ENCODE assay signal across 11 mouse cellular contexts in the genomic region with DNA sequence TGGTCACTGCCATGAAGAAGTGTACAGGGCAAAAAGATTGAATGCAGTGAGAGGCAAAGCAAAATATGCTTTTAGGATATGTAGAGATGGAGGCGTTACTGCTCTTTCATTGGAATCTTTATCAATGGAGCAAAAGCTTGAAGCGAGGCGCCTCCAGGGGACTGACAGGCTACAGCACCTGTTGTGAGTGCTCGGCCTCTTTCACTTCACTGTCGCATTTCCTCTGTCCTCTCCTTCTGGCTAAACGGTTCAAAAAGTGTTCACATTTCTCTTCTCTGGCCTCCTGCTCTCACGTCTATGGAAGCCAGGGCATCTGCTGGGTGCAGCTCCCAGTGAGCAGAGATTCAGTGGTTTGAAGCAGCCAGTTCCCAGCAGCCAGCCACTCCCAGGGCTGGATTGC. TPM values are rescaled to one million over a fixed set of nuclear protein-coding genes. Genes with fewer than 3 reads are reported as not detected.
DNase-seq lines count a peak whose midpoint lies in the region; ATAC-seq lines count a peak whose summit lies in the region.
"Had no signal": no experiment of that assay in that cellular context is flagged by ENCODE, and none has a peak within 500 bp of the region (broad histone marks: within the 10 kb centered on the region; RNA-seq: fewer than 3 reads in every experiment).

No protein-coding gene starts in this region.

- no peak overlapping the region for H3K4me3 ChIP-seq in heart, embryonic 16.5 days (ENCODE audit: low read length)
- H3K4me3 ChIP-seq in embryonic facial prominence, embryonic 14.5 days (ENCODE audit: low read depth, low read length) = no peak overlapping the region

- peaks cover 45% of the 10 kb centered on the region for H3K4me1 ChIP-seq in heart, embryonic 16.5 days (ENCODE audit: control insufficient read depth, insufficient read depth, low read length)
- no peaks in the 10 kb centered on the region for H3K4me1 ChIP-seq in embryonic facial prominence, embryonic 14.5 days (ENCODE audit: control insufficient read depth, insufficient read depth, low read length)

- peak overlapping the region; percentile 49 for H3K27ac ChIP-seq in heart, embryonic 16.5 days (ENCODE audit: low read length)
- peak overlapping the region; percentile 48; the same call in 1 of the 2 replicates for H3K27ac ChIP-seq in embryonic facial prominence, embryonic 14.5 days (replicated peaks; ENCODE audit: low read depth, low read length)
- H3K27ac ChIP-seq: kidney, postnatal 0 days had no signal

- H3K9me3 ChIP-seq in heart, embryonic 16.5 days (replicated peaks; ENCODE audit: control insufficient read depth, low read length) = no peaks in the 10 kb centered on the region
- no peaks in the 10 kb centered on the region for H3K9me3 ChIP-seq in embryonic facial prominence, embryonic 14.5 days (ENCODE audit: control insufficient read depth, low read length)

- no peak for DNase-seq in heart, adult 18-20 months
- DNase-seq in spleen, postnatal 36 days (ENCODE audit: low spot score in 2 of 2) = peak; percentile 57 to 61
- no peak for DNase-seq in spleen, adult 18-20 months
- no peak for DNase-seq in embryonic facial prominence, embryonic 14.5 days (ENCODE audit: low spot score)
- DNase-seq in urinary bladder, adult 2 months (ENCODE audit: low spot score) = no peak
- DNase-seq: cerebellum, adult 9-10 months; lung, postnatal 10 days had no signal

- peak overlapping the region; percentile 45 for H3K9ac ChIP-seq in heart, embryonic 16.5 days (ENCODE audit: low read length)
- 0 out of 2 replicates have a peak overlapping the region, but pooled peaks have one; percentile 15 for H3K9ac ChIP-seq in embryonic facial prominence, embryonic 14.5 days (ENCODE audit: low read depth, low read length)

- WGBS in heart, embryonic 16.5 days = 50% methylated on average over 7 of the region's 7 CpGs
- WGBS in embryonic facial prominence, embryonic 14.5 days = 70% methylated on average over 7 of the region's 7 CpGs

- no peaks in the 10 kb centered on the region for H3K27me3 ChIP-seq in heart, embryonic 16.5 days (ENCODE audit: control insufficient read depth, insufficient read depth, low read length)
- H3K27me3 ChIP-seq in embryonic facial prominence, embryonic 14.5 days (replicated peaks; ENCODE audit: control insufficient read depth, insufficient read depth, low read length) = no peaks in the 10 kb centered on the region

- peaks cover 10% of the 10 kb centered on the region for H3K36me3 ChIP-seq in heart, embryonic 16.5 days (ENCODE audit: control insufficient read depth, insufficient read depth)
- no peaks in the 10 kb centered on the region for H3K36me3 ChIP-seq in embryonic facial prominence, embryonic 14.5 days (ENCODE audit: control insufficient read depth, insufficient read depth, low read length)

- no peak for ATAC-seq in heart, embryonic 16.5 days (replicated peaks; ENCODE audit: extremely low read depth, insufficient read depth, low FRiP score)
- ATAC-seq in embryonic facial prominence, embryonic 14.5 days (ENCODE audit: low read depth) = no peak
- ATAC-seq in megakaryocyte, adult 5-6 weeks (ENCODE audit: poor library complexity, severe bottlenecking) = 0 out of 2 replicates have a peak, but pooled peaks have one; percentile 5
- ATAC-seq in erythroid progenitor cell, adult 5-6 weeks (replicated peaks; ENCODE audit: low FRiP score, poor library complexity, severe bottlenecking) = no peak

- no peak overlapping the region for H3K4me2 ChIP-seq in heart, embryonic 16.5 days (ENCODE audit: low read depth, low read length)
- H3K4me2 ChIP-seq in embryonic facial prominence, embryonic 14.5 days (ENCODE audit: low read depth, low read length) = no peak overlapping the region

RNA-seq across cellular contexts. Expression of a gene that starts 44.2 kb away (rescaled TPM):
- polyA plus RNA-seq in heart, embryonic 16.5 days (2015; fragmentation: Nextera tagmentation; extraction: Ambion mirVana) = 374 and 420 TPM in 2 replicates
- total RNA-seq in heart, adult 18-20 months (2021) = 100 to 1,000 TPM; 219 to 232 TPM
- 153 and 165 TPM in 2 replicates for polyA plus RNA-seq in embryonic facial prominence, embryonic 14.5 days (2014; fragmentation: Nextera tagmentation; extraction: Ambion mirVana)
- total RNA-seq in megakaryocyte, adult 5-6 weeks (2015) = 47.7 and 50.9 TPM in 2 replicates
- total RNA-seq in megakaryocyte, adult 5-6 weeks (2017) = 36.8 and 55.2 TPM in 2 replicates
- 93.5 and 103 TPM in 2 replicates for total RNA-seq in erythroid progenitor cell, adult 5-6 weeks (2015; ENCODE audit: low replicate concordance)
- total RNA-seq in erythroid progenitor cell, adult 5-6 weeks (2017; ENCODE audit: low replicate concordance) = 86.6 and 90.7 TPM in 2 replicates
- 83.9 and 114 TPM in 2 replicates for polyA plus RNA-seq in urinary bladder, adult 2 months (2012; rRNA removed)

RNA-seq across cellular contexts. Expression of a gene that starts 47.6 kb away (rescaled TPM):
- polyA plus RNA-seq in heart, embryonic 16.5 days (2015; fragmentation: Nextera tagmentation; extraction: Ambion mirVana) = 5.9 and 10.9 TPM in 2 replicates
- 1 to 10 TPM; 1.1 to 1.3 TPM for total RNA-seq in heart, adult 18-20 months (2021)
- polyA plus RNA-seq in embryonic facial prominence, embryonic 14.5 days (2014; fragmentation: Nextera tagmentation; extraction: Ambion mirVana) = 7.2 and 10.4 TPM in 2 replicates
- 3.7 and 5.3 TPM in 2 replicates for total RNA-seq in megakaryocyte, adult 5-6 weeks (2015)
- total RNA-seq in megakaryocyte, adult 5-6 weeks (2017) = 6.1 and 7.6 TPM in 2 replicates
- total RNA-seq in erythroid progenitor cell, adult 5-6 weeks (2015; ENCODE audit: low replicate concordance) = 6.3 and 9.4 TPM in 2 replicates
- total RNA-seq in erythroid progenitor cell, adult 5-6 weeks (2017; ENCODE audit: low replicate concordance) = 0.98 and 4.9 TPM in 2 replicates
- polyA plus RNA-seq in urinary bladder, adult 2 months (2012; rRNA removed) = 8.7 and 9.5 TPM in 2 replicates

RNA-seq across cellular contexts. Expression of a gene that starts 57.5 kb away (rescaled TPM):
- polyA plus RNA-seq in heart, embryonic 16.5 days (2015; fragmentation: Nextera tagmentation; extraction: Ambion mirVana) = 56.1 and 71.3 TPM in 2 replicates
- total RNA-seq in heart, adult 18-20 months (2021) = 100 to 1,000 TPM; 284 to 364 TPM
- polyA plus RNA-seq in embryonic facial prominence, embryonic 14.5 days (2014; fragmentation: Nextera tagmentation; extraction: Ambion mirVana) = 43.0 and 53.0 TPM in 2 replicates
- total RNA-seq in megakaryocyte, adult 5-6 weeks (2015) = 797 and 809 TPM in 2 replicates
- 623 and 641 TPM in 2 replicates for total RNA-seq in megakaryocyte, adult 5-6 weeks (2017)
- 1,699 and 1,907 TPM in 2 replicates for total RNA-seq in erythroid progenitor cell, adult 5-6 weeks (2015; ENCODE audit: low replicate concordance)
- total RNA-seq in erythroid progenitor cell, adult 5-6 weeks (2017; ENCODE audit: low replicate concordance) = 1,512 and 2,069 TPM in 2 replicates
- polyA plus RNA-seq in urinary bladder, adult 2 months (2012; rRNA removed) = 321 and 344 TPM in 2 replicates

Comparison
In these comparisons a context has a peak if more than half of its experiments do, and no peak if none do; other contexts are left out.
1. DNase-seq: peak in spleen, postnatal 36 days (2 of 2); none in heart, adult 18-20 months (0 of 2), spleen, adult 18-20 months (0 of 2), embryonic facial prominence, embryonic 14.5 days (single experiment) and urinary bladder, adult 2 months (single experiment).